Mouse (Mus musculus) neutrophil, adult 5-6 weeks (primary cell): Measurements from ENCODE around the gene Duoxa2. TPM values are rescaled to one million over a fixed set of nuclear protein-coding genes. Genes with fewer than 3 reads are reported as not detected.
A peak's percentile ranks its signal among the peaks of the same experiment; 100 is the strongest.

Experiments used
- ATAC-seq: fragments of 151-379, 151-347 bp; 2 replicates; pipeline ENCODE4 v1.8.0; 2017; ENCODE audit warnings: mild to moderate bottlenecking, moderate TSS enrichment; ENCODE audit not compliant: insufficient number of reproducible peaks, poor library complexity, low FRiP score, severe bottlenecking; ENCODE audit errors: extremely low read depth
- total RNA-seq: library from RNA; stranded (forward); fragments of 200-1000 nt; gene quantifications from 2 replicates; pipeline ENCODE4 v1.2.3, GENCODE M21; 2017

The Duoxa2 gene
- total RNA-seq = 0.47 TPM in 1 of 2 replicates, not detected in the other

DNA sequence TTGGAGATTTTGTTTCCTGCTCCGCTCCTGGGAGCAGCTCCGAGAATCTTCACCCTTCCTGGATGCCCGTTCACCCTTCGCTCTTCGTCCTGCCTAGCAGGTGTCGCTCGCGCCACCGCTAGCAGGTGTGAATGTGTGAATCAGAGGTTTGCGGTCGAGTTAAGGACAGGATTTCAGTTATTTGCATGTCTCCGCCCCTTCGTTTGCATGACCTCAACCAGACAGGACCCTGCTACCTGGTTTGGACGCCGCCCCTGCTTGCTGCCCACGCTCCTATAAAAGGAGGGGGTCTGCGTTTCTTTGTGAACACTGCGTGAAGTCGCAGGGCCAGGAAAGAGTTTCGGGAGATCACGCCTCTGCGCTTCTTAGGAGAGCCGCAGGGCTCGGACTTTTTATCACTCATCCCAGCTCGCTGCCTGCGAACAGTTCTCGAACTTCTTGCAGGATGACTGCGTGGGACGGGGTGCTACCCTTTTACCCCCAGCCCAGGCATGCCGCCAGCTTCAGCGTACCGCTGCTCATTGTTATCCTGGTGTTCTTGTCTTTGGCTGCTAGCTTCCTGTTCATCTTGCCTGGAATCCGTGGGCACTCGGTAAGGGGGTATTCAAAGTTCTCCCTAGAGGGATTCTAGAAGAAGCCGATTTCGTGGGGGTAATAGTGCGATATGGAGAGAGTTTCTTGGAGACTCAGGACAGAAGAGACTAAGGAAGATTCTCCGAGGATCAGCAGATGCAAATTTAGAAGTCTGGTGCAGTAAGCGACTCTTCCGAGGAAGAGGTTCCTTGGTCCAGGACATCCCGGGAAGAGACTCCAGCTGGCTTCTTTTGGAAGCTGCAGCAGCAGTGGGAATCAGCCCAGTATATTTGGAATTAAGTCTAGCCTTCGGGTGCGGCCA, at the start of gene Duoxa2:
Gene Duoxa2 (plus strand): TSS at position 305 of the 895 bp plus-strand sequence.
- ATAC-seq = peak; percentile 10; the same call in 1 of the 2 replicates

DNA sequence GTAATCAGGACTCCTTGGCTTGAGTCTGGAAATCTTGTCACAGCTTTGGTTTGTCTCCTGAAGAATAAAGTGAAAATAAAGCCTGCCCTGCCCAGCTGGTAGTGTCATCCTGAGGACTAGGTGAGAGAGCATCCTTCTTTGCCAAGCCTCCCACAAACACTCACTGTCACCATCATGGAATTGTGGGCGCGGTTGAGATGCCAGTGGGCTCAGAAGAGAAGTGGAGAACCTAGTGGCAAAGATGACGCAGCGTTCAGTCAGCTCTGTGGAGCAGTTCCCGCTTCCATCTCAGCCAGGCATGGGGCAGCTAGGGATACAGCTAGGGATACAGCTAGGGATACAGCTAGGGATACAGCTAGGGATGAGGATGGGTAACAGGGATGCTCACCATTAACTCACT, 42.7 kb upstream of the Duoxa2 start:
- no peak for ATAC-seq

DNA sequence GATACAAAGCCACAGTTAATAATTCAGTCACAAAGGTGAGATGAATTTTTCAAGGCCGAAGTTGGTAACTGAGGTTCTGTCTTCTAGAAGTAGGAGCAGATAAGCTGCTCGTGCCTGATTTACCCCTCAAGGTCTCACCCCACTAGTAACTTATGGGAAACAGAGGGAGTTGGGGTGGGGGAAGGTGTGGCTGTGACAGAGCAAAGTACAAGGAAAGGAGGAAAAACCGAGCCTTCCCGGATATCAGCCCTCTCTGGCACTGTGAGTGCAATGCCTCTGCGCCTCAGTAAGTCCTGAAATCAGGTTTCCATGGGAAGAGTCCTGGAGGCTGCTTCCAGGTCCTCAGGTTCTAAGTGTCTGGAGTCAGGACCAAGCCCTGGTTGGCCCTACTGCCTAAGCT, 38.0 kb upstream of the Duoxa2 start:
- no peak for ATAC-seq

DNA sequence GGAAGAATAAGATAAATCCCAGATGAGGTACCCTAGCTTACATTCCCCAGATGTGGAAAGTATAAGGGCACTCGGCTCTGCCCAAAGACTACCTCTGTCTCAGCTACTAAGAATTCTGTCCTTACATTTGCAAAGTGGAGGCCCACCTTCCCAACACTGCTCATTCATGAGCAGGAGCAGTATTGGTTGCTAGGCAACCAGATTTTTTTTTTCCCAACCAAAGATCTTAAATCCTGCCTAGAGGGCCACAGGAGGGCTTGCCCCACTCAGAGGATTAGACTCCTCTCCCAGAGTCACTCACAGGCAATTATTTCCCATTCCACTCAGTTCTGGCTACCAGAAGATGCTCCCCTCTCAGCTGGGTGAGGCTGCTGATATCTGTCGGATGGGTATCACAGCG, 34.0 kb upstream of the Duoxa2 start:
- ATAC-seq = no peak

DNA sequence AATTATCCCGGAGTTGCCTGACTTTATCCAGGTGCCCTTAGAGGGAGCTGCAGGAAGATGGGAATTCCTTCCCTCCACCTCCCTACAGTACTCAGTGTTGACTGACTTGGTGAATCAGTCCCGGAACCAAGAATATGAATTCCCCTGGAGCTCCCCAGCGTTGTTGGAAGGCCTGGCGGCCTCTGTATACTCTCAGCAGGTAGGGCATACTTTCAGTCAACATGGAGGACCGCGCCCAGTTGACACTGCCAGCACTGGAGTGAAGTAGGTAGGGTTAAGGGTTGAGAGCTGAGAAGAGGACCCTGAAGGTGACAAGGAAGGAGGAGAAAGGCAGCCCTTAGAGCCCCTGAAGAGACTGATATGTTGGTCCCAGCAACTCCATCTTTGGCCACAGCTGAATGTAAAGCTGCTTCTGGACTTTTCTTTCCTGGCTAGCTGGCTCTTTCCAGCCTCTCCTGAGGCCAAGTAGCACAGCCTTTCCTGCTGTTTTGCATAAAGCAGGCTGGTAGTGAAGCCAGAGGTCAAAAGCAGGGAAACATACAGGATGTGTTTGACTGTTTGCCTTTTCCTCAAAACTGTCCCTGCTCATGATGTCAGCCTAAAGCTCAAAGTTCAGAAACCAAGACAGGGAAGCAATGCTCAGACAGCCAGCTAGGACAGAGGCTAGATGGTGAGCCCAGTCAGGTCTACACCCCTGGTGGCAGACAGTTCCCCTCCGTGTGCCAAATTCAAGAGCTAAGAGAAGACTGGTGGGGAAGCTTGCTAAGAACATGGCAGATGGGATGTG, 32.1 kb upstream of the Duoxa2 start:
- ATAC-seq = no peak

DNA sequence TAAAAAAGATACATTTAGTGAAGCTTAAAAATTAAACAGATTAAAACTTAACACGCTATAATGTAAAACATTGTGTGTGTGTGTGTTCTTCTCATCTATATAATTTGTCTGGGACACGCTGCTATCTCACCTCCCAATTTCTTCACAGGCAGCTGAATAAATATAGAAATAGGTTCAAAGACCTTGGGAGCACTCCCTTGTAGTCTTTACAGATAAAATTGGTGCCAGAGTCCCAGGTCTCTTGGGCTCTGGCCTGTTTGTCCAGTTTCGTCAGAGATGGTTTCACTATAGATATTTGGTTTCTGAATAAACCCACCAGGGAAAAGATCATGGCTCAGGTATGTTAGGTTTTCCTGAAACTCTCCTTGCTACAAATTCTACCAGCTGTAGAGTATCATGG, 19.9 kb upstream of the Duoxa2 start:
- no peak for ATAC-seq

DNA sequence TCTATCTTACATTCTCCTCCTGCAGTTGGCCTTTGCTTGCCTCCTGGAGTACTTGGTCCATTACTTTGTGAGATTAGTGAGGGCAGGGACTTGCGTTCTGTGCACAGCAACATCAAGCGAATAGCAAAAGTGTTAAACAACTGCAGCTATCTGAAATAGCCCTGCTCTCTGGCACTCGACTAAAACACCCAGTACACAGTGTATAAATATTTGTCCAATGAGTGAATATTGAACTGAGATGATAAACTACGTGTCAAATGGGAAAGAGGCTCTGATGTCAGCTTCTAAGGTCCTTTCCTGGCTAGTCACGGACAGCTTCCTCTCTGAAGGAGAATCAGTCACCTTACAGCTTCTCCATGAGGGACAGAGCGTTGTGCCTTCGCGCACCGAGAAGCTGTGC, 14.6 kb upstream of the Duoxa2 start:
- no peak for ATAC-seq

DNA sequence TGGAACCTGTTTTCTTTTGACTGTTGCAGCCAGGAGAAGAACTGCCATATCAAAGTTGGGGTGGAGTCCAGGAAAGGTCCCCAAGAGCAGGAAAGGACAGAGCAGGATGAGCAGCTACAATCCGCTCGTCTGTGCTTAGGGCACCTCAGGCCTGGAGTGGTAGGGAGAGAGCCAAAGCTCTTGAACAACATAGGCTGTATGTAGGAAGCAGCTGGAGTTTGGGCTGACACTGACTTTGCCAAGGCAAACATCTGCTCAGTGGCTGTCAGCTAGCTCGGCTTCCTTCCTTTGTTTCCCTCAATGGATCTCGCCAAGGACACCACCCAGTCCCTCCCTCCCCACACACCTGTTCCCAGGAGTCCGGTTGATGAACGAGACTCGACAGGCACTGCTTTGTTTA, 12.6 kb upstream of the Duoxa2 start:
- ATAC-seq = no peak

DNA sequence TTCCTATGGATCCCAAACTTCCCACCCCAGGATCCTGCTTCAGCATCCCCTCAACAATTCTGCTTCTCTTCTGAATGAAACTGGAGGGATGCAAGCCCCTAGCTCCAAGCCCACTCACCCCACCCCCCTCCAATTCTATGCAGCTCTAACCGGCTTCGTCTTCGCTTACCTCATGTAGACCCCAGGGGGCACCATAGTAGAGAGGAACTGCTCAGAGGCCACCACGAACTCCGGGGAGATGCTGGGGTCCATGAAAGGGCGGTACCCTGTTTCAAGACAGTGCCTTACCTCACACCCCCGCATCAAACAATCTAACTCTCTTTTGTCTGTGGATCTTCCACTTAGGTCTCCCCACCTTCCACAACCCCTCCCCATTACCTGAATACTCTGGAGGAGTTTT, 3.8 kb upstream of the Duoxa2 start:
- no peak for ATAC-seq

DNA sequence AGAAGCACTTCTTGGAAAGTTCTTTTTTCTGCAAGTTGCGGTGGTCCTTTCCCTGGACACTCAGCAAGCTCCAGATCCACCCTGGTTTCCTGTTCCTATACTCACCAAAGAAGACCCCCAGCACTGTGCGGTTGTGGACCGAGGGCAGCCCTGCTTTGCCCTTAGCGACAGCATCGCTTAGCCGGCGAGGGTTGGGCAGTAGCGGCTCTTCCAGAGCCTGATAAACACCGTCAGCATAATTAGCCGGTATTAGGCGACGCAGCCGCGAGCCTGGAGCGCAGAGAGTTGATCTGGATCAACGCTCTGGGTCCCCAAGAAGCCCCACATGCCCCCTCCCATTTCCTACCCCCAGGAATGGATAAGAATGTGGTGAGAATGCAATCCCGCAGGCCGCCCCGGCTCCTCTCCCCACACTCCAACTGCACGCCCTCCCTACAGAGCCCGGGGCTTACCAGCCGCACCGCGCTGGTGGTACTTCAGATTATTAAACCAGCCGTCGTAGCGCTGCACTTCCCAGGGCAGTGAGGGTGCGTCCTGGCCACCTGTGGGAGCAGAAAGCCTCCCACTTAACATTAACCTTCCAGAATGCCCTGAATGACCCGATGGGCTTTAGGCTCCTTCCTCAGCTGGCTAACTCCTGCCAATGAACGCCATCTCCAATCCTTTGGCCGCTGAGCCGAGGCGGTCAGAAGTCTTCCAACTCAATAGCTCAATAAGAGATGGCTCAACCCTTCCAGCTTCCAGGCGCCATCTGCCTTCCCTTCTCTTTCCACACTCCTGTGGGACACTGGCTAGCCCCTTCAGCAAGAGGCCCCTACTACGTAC, 1.2 kb upstream of the Duoxa2 start:
- no peak for ATAC-seq

DNA sequence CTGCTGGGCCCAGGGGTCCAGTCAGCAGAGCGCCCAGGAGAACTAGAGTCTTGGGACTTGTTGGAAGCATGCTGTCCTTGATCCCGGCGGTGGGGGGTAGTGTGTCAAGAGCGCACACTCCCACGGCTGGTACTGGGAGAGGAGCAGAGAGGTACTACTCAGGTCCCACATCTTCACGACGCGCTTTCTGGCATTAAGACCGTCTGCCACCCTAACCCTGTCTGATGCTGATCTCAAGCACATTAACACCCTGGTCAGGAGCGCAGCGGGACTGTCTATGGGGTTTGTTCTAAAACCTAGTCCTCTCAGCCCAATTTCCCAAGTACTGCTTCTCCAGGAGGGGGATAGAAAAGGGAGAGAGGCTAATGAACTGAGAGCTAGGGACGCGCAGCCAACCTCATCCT, 602 bp upstream of the Duoxa2 start, which contains the start of gene Duox2:
Gene Duox2 (minus strand): TSS at position 354 of the 404 bp plus-strand sequence.
- ATAC-seq = no peak

DNA sequence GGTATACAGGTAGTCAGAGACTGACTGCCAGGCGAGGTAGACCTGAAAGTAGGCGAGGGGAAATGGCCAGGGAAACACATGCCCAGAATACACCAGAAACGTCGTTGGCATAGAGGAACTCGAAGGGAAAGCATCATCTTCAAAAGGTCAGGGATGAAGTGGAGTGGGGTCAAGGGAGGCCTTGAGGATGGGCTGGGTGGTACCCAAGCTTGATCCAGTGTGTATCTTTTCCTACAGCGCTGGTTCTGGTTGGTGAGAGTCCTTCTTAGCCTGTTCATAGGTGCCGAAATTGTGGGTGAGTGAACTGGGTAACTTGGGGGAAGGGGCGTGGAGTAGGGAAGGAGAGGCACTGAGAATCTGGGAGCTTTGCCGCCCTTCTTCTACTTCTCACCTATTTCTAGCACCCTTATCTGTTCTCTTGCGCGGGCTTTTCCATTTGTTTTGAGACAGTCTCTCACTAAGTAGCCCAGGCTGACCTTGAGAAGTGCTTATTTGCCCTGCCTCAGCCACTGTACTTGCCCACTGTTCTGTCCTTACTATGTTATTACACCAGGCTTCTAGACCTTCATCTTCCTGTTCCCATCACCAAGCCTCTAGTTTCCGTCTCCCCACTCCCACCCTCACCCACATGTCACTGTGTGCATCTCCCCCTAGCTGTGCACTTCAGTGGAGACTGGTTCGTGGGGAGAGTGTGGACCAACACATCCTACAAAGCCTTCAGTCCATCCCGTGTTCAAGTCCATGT, 1.4 kb downstream of the Duoxa2 start:
- no peak for ATAC-seq

DNA sequence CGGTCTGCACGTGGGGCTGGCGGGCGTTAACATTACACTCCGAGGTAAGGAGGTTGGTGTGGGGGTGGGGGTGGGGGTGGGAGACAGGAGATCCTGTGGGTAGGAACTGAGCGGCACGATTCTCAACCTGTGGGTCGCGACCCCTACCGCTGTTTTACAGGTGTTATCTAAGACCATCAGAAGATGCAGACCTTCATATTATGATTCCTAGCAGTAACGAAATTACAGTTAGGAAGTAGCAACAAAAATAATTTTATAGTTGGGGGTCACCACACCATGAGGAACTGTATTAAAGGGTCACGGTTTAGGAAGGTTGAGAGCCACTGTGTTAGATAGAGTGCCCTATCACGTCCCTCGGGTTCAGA, 1.9 kb downstream of the Duoxa2 start:
- no peak for ATAC-seq

DNA sequence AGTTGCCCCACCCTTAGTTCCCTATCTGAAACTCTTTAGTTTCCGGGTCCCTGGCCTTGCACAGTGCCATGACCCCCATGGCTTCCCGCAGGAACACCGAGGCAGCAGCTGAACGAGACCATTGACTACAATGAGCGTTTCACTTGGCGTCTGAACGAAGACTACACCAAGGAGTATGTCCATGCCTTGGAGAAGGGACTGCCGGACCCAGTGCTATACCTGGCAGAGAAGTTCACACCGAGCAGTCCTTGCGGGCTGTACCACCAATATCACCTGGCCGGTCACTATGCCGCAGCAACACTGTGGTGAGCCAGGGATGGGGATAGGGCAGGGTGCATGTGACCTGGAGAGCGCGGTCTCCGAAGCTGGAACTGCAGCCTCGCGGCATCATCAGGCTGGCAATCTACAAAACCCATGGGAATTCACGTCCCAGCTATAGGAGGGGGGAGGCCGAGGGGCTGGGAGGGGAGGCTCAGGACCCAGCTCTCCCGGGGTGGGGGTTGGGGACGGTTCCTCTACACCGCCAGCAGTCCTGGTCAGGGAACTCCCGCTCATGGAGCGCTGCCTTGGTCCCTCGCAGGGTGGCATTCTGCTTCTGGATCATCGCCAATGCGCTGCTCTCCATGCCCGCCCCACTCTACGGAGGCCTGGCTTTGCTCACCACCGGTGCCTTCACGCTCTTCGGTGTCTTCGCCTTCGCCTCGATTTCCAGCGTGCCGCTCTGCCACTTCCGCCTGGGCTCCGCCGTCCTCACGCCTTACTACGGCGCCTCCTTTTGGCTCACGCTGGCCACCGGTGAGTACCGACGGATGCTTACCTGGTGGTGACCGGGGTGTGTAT, 2.6 kb downstream of the Duoxa2 start:
- ATAC-seq = 0 out of 2 replicates have a peak, but pooled peaks have one; percentile 18

DNA sequence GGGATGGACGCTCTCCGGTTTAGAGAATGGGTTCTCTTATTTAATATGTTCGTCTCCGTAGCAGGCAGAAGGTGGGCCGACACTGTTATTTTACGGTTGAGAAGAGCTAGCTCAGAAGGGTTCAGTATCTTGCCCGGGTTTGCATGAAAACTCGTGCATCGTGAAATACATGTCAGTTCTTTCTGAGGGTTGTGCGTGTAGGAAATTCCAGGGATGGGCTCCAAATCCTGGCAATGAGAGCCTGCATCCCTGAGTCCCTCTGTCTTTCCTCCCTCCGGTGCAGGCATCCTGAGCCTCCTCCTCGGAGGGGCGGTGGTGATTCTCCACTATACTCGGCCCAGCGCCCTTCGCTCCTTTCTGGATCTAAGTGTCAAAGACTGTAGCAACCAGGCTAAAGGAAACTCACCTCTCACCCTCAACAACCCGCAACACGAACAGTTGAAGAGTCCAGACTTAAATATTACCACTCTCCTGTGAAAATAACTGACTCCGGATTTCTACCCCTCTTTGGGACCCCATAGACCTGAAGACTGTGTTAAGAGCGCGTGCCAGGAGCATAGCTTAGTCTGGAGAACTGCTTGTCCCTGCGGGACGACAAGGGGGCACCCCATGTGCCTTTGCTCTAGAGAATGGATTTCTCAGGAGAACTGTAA, 3.3 kb downstream of the Duoxa2 start:
- ATAC-seq = no peak

DNA sequence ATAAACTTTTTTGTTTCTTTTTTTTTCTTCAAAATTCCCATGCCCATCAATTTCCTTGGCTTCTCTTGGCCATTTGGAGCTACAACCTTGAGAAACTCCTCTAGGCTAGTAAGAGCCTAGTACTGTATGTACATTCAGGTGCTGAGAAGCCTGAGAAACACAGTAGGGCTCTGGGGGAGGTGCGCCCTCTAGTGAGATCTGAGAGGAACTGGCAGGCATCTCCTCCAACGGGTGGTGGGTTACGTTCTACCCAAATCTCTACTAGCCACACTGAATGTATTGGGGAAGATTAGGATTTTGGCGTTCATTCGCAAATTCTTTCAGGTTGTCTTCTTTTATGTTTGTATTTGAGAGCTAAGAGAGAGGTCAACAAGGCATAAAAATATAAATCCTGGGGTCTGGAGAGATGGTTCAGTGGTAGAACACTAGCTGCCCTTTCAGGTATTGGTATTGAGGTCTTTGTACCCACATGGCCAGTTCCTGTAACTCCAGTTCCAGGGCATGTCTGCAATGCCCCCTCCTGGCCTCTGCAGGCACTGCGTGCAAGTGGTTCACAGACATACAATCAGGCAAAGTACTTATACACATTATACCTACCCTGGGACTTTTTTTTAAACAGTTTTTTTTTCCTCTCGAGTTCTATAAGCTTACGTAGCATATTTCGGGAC, 4.0 kb downstream of the Duoxa2 start:
- ATAC-seq = peak; percentile 53

DNA sequence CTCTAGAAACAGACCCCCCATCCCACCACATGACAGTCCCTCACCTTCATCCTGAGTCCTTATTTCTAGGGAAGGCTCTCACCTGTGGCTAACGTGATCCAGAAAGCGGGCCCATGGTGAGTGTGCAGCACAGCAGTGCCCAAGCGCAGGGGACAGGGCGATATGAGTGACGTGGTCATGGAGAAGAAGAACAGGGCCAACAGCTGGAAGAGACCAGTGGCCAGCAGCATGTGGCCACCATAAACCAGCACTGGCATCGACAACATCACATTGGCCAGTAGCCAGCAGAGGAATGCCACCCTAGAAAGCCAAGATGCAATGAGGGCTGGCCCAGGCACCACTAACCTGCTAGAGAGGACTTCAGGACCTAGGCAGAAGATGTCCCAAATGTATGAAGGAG, 5.8 kb downstream of the Duoxa2 start:
- no peak for ATAC-seq
